ENCODE assay signal across 29 mouse cellular contexts in the genomic region with DNA sequence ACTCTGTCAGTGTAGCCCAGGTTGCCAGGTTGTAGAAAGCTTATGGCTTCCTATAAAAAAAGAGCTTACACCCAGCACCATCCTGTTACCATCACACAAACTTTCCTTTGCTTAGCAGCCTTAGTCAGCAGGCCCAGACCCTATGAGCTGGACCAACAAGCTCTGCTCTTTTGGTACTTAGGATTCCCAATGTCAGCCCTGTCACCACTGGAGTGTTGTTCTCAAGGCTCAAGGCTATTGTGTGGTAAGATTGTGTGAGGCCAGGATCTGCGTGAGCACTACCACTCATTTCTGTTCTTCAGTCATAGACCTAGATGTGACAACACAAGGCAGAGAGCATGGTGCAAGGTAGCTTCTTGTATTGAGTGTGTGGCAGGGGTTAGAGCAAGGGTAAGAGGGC. TPM values are rescaled to one million over a fixed set of nuclear protein-coding genes. Genes with fewer than 3 reads are reported as not detected.
A peak's percentile ranks its signal among the peaks of the same experiment; 100 is the strongest.
DNase-seq lines count a peak whose midpoint lies in the region; ATAC-seq lines count a peak whose summit lies in the region.
"Had no signal": no experiment of that assay in that cellular context is flagged by ENCODE, and none has a peak within 500 bp of the region (broad histone marks: within the 10 kb centered on the region; RNA-seq: fewer than 3 reads in every experiment).

No protein-coding gene starts in this region.

- H3K36me3 ChIP-seq in liver, embryonic 12.5 days, result no peaks in the 10 kb centered on the region
- H3K36me3 ChIP-seq: embryonic facial prominence, embryonic 12.5 days; embryonic facial prominence, embryonic 15.5 days; heart, embryonic 13.5 days had no signal

- peak overlapping the region; percentile 39; the same call in 1 of the 2 replicates for H3K27ac ChIP-seq in liver, embryonic 12.5 days
- H3K27ac ChIP-seq: embryonic facial prominence, embryonic 12.5 days; embryonic facial prominence, embryonic 15.5 days; gastrocnemius, adult 2 months; heart, embryonic 13.5 days; hindbrain, embryonic 14.5 days; hindbrain, postnatal 0 days had no signal

- H3K4me2 ChIP-seq in liver, embryonic 12.5 days, result peak overlapping the region; percentile 8; the same call in 1 of the 2 replicates
- H3K4me2 ChIP-seq: embryonic facial prominence, embryonic 12.5 days; embryonic facial prominence, embryonic 15.5 days; heart, embryonic 13.5 days; hindbrain, embryonic 14.5 days had no signal

- DNase-seq in adrenal gland, adult 8-10 months, result peak; percentile 38
- no peak for DNase-seq in adrenal gland, postnatal 10 days
- no peak for DNase-seq in liver
- DNase-seq in adrenal gland, postnatal 36 days, result peak; percentile 22 to 28
- DNase-seq in left cerebral cortex, postnatal 25 days (ENCODE audit: low spot score in 2 of 2), result no peak
- DNase-seq: cerebellum, adult 11 months; cerebellum, adult 2 months; cerebellum, adult 9-11 months; cerebellum, postnatal 25 days; forebrain, postnatal 0 days; gastrocnemius, adult 2 months; gastrocnemius, postnatal 14 days; heart, adult 18-20 months; heart, postnatal 14 days; heart, postnatal 4 days had no signal

- WGBS in liver, embryonic 12.5 days (ENCODE audit: insufficient replicate concordance), result 75% methylated on average over 1 of the region's 1 CpGs

- no peak overlapping the region for H3K4me3 ChIP-seq in liver, embryonic 12.5 days
- H3K4me3 ChIP-seq: embryonic facial prominence, embryonic 12.5 days; embryonic facial prominence, embryonic 15.5 days; gastrocnemius, adult 2 months; heart, embryonic 13.5 days had no signal

- H3K9ac ChIP-seq in liver, embryonic 12.5 days, result no peak overlapping the region
- H3K9ac ChIP-seq: embryonic facial prominence, embryonic 12.5 days; embryonic facial prominence, embryonic 15.5 days; forebrain, postnatal 0 days; heart, embryonic 13.5 days; hindbrain, embryonic 14.5 days had no signal

- H3K9me3 ChIP-seq in liver, embryonic 12.5 days (replicated peaks), result no peaks in the 10 kb centered on the region
- H3K9me3 ChIP-seq: embryonic facial prominence, embryonic 12.5 days; embryonic facial prominence, embryonic 15.5 days; heart, embryonic 13.5 days had no signal

- intact Hi-C loops in left cerebral cortex, postnatal 25 days (cut with DNase I), result no loop called here

- no peaks in the 10 kb centered on the region for H3K27me3 ChIP-seq in liver, embryonic 12.5 days (replicated peaks)
- H3K27me3 ChIP-seq: embryonic facial prominence, embryonic 12.5 days; embryonic facial prominence, embryonic 15.5 days; heart, embryonic 13.5 days had no signal

- peaks cover 40% of the 10 kb centered on the region for H3K4me1 ChIP-seq in liver, embryonic 12.5 days
- H3K4me1 ChIP-seq: embryonic facial prominence, embryonic 12.5 days; embryonic facial prominence, embryonic 15.5 days; heart, embryonic 13.5 days had no signal

- ATAC-seq in liver, embryonic 12.5 days, result no peak
- ATAC-seq: CD4-positive, CD25-positive, alpha-beta regulatory T cell, adult 4 months; forebrain, embryonic 14.5 days; forebrain, postnatal 0 days; hindbrain, postnatal 0 days; inflammation-experienced regulatory T-cells, adult 6 months; intestine, embryonic 16.5 days had no signal

RNA-seq across cellular contexts. Expression of a gene that starts 4.5 kb away (rescaled TPM):
- total RNA-seq in adrenal gland, adult 8-10 months (2022), result 10 to 100 TPM in 1 of 4 experiments, 1 to 10 TPM in 3; 3.9 to 11.5 (median 7.5) TPM
- 1 to 10 TPM; 3.7 to 5.1 TPM for total RNA-seq in adrenal gland, postnatal 10 days (2021)
- 9.1 and 9.4 TPM in 2 replicates for polyA plus RNA-seq in liver, embryonic 12.5 days (2016; fragmentation: Nextera tagmentation; extraction: Ambion mirVana)
- 1 to 10 TPM; 4.1 to 6.5 TPM for total RNA-seq in adrenal gland, postnatal 36 days (2021)
- 1 to 10 TPM; 1.1 to 2.1 TPM for total RNA-seq in left cerebral cortex, postnatal 25 days (2021)

RNA-seq across cellular contexts. Expression of a gene that starts 54.7 kb away (rescaled TPM):
- 1 to 10 TPM in 1 of 4 experiments, under 1 TPM in 3; 0.40 to 1.1 (median 0.56) TPM for total RNA-seq in adrenal gland, adult 8-10 months (2022)
- total RNA-seq in adrenal gland, postnatal 10 days (2021), result under 1 TPM in 1 of 2 experiments, not detected in 1; 0.12 TPM
- not detected in 2 replicates for polyA plus RNA-seq in liver, embryonic 12.5 days (2016; fragmentation: Nextera tagmentation; extraction: Ambion mirVana)
- total RNA-seq in adrenal gland, postnatal 36 days (2021), result under 1 TPM; 0.10 to 0.20 TPM
- total RNA-seq in left cerebral cortex, postnatal 25 days (2021), result 1 to 10 TPM in 1 of 2 experiments, under 1 TPM in 1; 0.98 to 1.8 TPM
- total RNA-seq: common myeloid progenitor, adult 5-6 weeks had no signal
- polyA plus RNA-seq: CD4-positive, CD25-positive, alpha-beta regulatory T cell, adult 4 months; embryonic facial prominence, embryonic 12.5 days; forebrain, embryonic 11.5 days; forebrain, embryonic 14.5 days; heart, embryonic 13.5 days; hindbrain, embryonic 11.5 days had no signal

RNA-seq across cellular contexts. Expression of a gene that starts 57.4 kb away (rescaled TPM):
- 10 to 100 TPM in 3 of 4 experiments, 1 to 10 TPM in 1; 8.2 to 16.4 (median 14.6) TPM for total RNA-seq in adrenal gland, adult 8-10 months (2022)
- 10 to 100 TPM in 1 of 2 experiments, 1 to 10 TPM in 1; 8.3 to 13.4 TPM for total RNA-seq in adrenal gland, postnatal 10 days (2021)
- polyA plus RNA-seq in liver, embryonic 12.5 days (2016; fragmentation: Nextera tagmentation; extraction: Ambion mirVana), result 0.32 and 0.39 TPM in 2 replicates
- 10 to 100 TPM; 10.1 to 14.2 TPM for total RNA-seq in adrenal gland, postnatal 36 days (2021)
- 100 to 1,000 TPM; 354 to 373 TPM for total RNA-seq in left cerebral cortex, postnatal 25 days (2021)
- total RNA-seq: common myeloid progenitor, adult 5-6 weeks; MEL had no signal

Comparison
In these comparisons a context has a peak if more than half of its experiments do, and no peak if none do; other contexts are left out.
1. DNase-seq: peak in adrenal gland, adult 8-10 months (single experiment) and adrenal gland, postnatal 36 days (2 of 2); none in adrenal gland, postnatal 10 days (single experiment), liver (single experiment) and left cerebral cortex, postnatal 25 days (0 of 2).
2. RNA of a gene that starts 57.4 kb away (total RNA-seq): 354 to 373 TPM in left cerebral cortex, postnatal 25 days; 8.2 to 16.4 TPM in adrenal gland, adult 8-10 months, 10.1 to 14.2 TPM in adrenal gland, postnatal 36 days and 8.3 to 13.4 TPM in adrenal gland, postnatal 10 days; every median in the first group is over 10 times any median in the second.